Mouse (Mus musculus): ENCODE measurements around the gene Fopnl.

Gene Fopnl

GRCm38 (mm10) chr16:14316884-14317876 is at the start of gene Fopnl:
TSS of gene Fopnl (minus strand) at chr16:14317405.
- peak; percentile 98 for DNase-seq

GRCm38 (mm10) chr16:14366017-14366416 is 48.8 kb upstream of the Fopnl start:
- DNase-seq = no peak

- DNase-seq = no peak
Measured at GRCm38 (mm10) chr16:14365457-14365856, 48.3 kb upstream of the Fopnl start.

GRCm38 (mm10) chr16:14364066-14364465 is 46.9 kb upstream of the Fopnl start:
- no peak for DNase-seq

GRCm38 (mm10) chr16:14363496-14363895 is 46.3 kb upstream of the Fopnl start:
- DNase-seq = no peak

- no peak for DNase-seq
Measured at GRCm38 (mm10) chr16:14362099-14362820, 45.1 kb upstream of the Fopnl start.

- peak; percentile 61 to 67 for DNase-seq
Measured at GRCm38 (mm10) chr16:14361362-14362098, 44.3 kb upstream of the Fopnl start, which contains the start of gene Abcc1. TSS of gene Abcc1 (plus strand) at chr16:14361558.

GRCm38 (mm10) chr16:14360931-14361330 is 43.7 kb upstream of the Fopnl start:
- no peak for DNase-seq

- no peak for DNase-seq
Measured at GRCm38 (mm10) chr16:14358531-14358930, 41.3 kb upstream of the Fopnl start.

- DNase-seq = no peak
Measured at GRCm38 (mm10) chr16:14357859-14358258, 40.7 kb upstream of the Fopnl start.

- no peak for DNase-seq
Measured at GRCm38 (mm10) chr16:14352663-14353062, 35.5 kb upstream of the Fopnl start.

GRCm38 (mm10) chr16:14352234-14352633 is 35.0 kb upstream of the Fopnl start:
- no peak for DNase-seq

- no peak for DNase-seq
Measured at GRCm38 (mm10) chr16:14351571-14351970, 34.4 kb upstream of the Fopnl start.

GRCm38 (mm10) chr16:14344967-14345366 is 27.8 kb upstream of the Fopnl start:
- no peak for DNase-seq

- no peak for DNase-seq
Measured at GRCm38 (mm10) chr16:14328156-14328555, 11.0 kb upstream of the Fopnl start.

GRCm38 (mm10) chr16:14320494-14320893 is 3.3 kb upstream of the Fopnl start:
- DNase-seq = no peak

GRCm38 (mm10) chr16:14319681-14320080 is 2.5 kb upstream of the Fopnl start:
- DNase-seq = peak in 1 of 2 experiments; percentile 8

- DNase-seq = no peak
Measured at GRCm38 (mm10) chr16:14312914-14313313, 4.3 kb downstream of the Fopnl start.

- peak in 1 of 2 experiments; percentile 27 for DNase-seq
Measured at GRCm38 (mm10) chr16:14311371-14311770, 5.8 kb downstream of the Fopnl start.

- no peak for DNase-seq
Measured at GRCm38 (mm10) chr16:14309833-14310232, 7.4 kb downstream of the Fopnl start.

GRCm38 (mm10) chr16:14308245-14309073 is 8.7 kb downstream of the Fopnl start:
- DNase-seq = no peak

GRCm38 (mm10) chr16:14307373-14307772 is 9.8 kb downstream of the Fopnl start:
- DNase-seq = no peak
